Mouse (Mus musculus) G1E (cell line): ENCODE measurements around the gene Fen1.

Experiments used
- CTCF ChIP-seq: IDR thresholded peaks from 2 replicates; pipeline ENCODE4 v1.5.1; 2012; ENCODE audit warnings: low read depth, low read length, inconsistent platforms, mixed read lengths
- GATA1 ChIP-seq: IDR thresholded peaks from 2 replicates; pipeline ENCODE4 v1.6.1; 2012; ENCODE audit warnings: borderline replicate concordance, low read length, inconsistent platforms, mixed read lengths
- POLR2AphosphoS5 ChIP-seq: IDR thresholded peaks from 2 replicates; pipeline ENCODE4 v1.6.1; 2012; ENCODE audit warnings: low read depth, low read length, inconsistent platforms; ENCODE audit not compliant: insufficient replicate concordance
- TAL1 ChIP-seq: conservative IDR thresholded peaks from 2 replicates; pipeline ENCODE4 v1.6.1; 2012; ENCODE audit warnings: low read depth, low read length, inconsistent platforms, mixed read lengths

- TF ChIP-seq CTCF: no peak
- TF ChIP-seq GATA1: no peak
- no peak for TF ChIP-seq TAL1
- TF ChIP-seq POLR2AphosphoS5: no peak
Observed at GRCm38 (mm10) chr19:10248128-10248527, 44.2 kb upstream of the Fen1 start.
